Mouse (Mus musculus) testis, adult 2 months (tissue): Measurements from ENCODE around the gene Car5b.

Experiments used
- CTCF ChIP-seq: fragments of 200-500 bp; IDR thresholded peaks from 2 replicates; pipeline ENCODE4 v1.5.1; 2012; ENCODE audit warnings: low read depth, mild to moderate bottlenecking, inconsistent platforms, low read length, moderate library complexity; ENCODE audit not compliant: control insufficient read depth, insufficient read depth, insufficient replicate concordance
- POLR2A ChIP-seq: fragments of 200-500 bp; IDR thresholded peaks from 2 replicates; pipeline ENCODE4 v1.6.1; 2012; ENCODE audit warnings: low read depth, mild to moderate bottlenecking, inconsistent platforms, low read length, moderate library complexity; ENCODE audit not compliant: control insufficient read depth

GRCm38 (mm10) chrX:164068968-164069367, 41.2 kb upstream of the Car5b start:
- TF ChIP-seq CTCF (no peak), POLR2A (no peak)
